Mouse (Mus musculus): ENCODE measurements around the gene Mad1l1. TPM values are rescaled to one million over a fixed set of nuclear protein-coding genes. Genes with fewer than 3 reads are reported as not detected.

Gene Mad1l1
- total RNA-seq, 2 experiments from 2014 or later: 4.8 to 22.4 TPM

- no peak for ATAC-seq (replicated peaks; ENCODE audit: low FRiP score, poor library complexity, severe bottlenecking)
These were observed 336.1 kb downstream of the Mad1l1 start for GRCm38 (mm10) chr5:139985073-139985746.

GRCm38 (mm10) chr5:139981976-139982375 lies 339.4 kb downstream of the Mad1l1 start:
- no peak for ATAC-seq (replicated peaks; ENCODE audit: low FRiP score, poor library complexity, severe bottlenecking)

- ATAC-seq (replicated peaks; ENCODE audit: low FRiP score, poor library complexity, severe bottlenecking): no peak
These were observed 342.0 kb downstream of the Mad1l1 start for GRCm38 (mm10) chr5:139979371-139979770.

- no peak for ATAC-seq (replicated peaks; ENCODE audit: low FRiP score, poor library complexity, severe bottlenecking)
These were observed 342.7 kb downstream of the Mad1l1 start for GRCm38 (mm10) chr5:139978525-139979276.

GRCm38 (mm10) chr5:139977476-139977875 lies 343.9 kb downstream of the Mad1l1 start:
- no peak for ATAC-seq (replicated peaks; ENCODE audit: low FRiP score, poor library complexity, severe bottlenecking)

GRCm38 (mm10) chr5:139976584-139976983 lies 344.8 kb downstream of the Mad1l1 start:
- ATAC-seq (replicated peaks; ENCODE audit: low FRiP score, poor library complexity, severe bottlenecking): no peak

- ATAC-seq (replicated peaks; ENCODE audit: low FRiP score, poor library complexity, severe bottlenecking): peak; percentile 61
These were observed 351.1 kb downstream of the Mad1l1 start for GRCm38 (mm10) chr5:139970186-139970631.

GRCm38 (mm10) chr5:139969151-139969948 lies 352.0 kb downstream of the Mad1l1 start:
- ATAC-seq (replicated peaks; ENCODE audit: low FRiP score, poor library complexity, severe bottlenecking): no peak

GRCm38 (mm10) chr5:139965596-139965995 lies 355.8 kb downstream of the Mad1l1 start:
- no peak for ATAC-seq (replicated peaks; ENCODE audit: low FRiP score, poor library complexity, severe bottlenecking)

- no peak for ATAC-seq (replicated peaks; ENCODE audit: low FRiP score, poor library complexity, severe bottlenecking)
These were observed 357.0 kb downstream of the Mad1l1 start for GRCm38 (mm10) chr5:139964391-139964790.

- no peak for ATAC-seq (replicated peaks; ENCODE audit: low FRiP score, poor library complexity, severe bottlenecking)
These were observed 361.6 kb downstream of the Mad1l1 start for GRCm38 (mm10) chr5:139959741-139960140.

Other genes starting within 250 kb of the Mad1l1 start
- 10.0 and 11.7 TPM in 2 replicates for gene Nudt1, start 104 bp upstream of the Mad1l1 start, total RNA-seq (2015; ENCODE audit: low replicate concordance)
- gene Nudt1, start 104 bp upstream of the Mad1l1 start, total RNA-seq (2017; ENCODE audit: low replicate concordance): 5.3 and 10.3 TPM in 2 replicates
- 2.5 TPM in 1 of 2 replicates, not detected in the other for gene Mrm2, start 10.3 kb upstream of the Mad1l1 start, total RNA-seq (2015; ENCODE audit: low replicate concordance)
- 0.42 and 1.7 TPM in 2 replicates for gene Mrm2, start 10.3 kb upstream of the Mad1l1 start, total RNA-seq (2017; ENCODE audit: low replicate concordance)
- 1.0 and 1.2 TPM in 2 replicates for gene Snx8, start 67.7 kb upstream of the Mad1l1 start, total RNA-seq (2015; ENCODE audit: low replicate concordance)
- gene Snx8, start 67.7 kb upstream of the Mad1l1 start, total RNA-seq (2017; ENCODE audit: low replicate concordance): 0.94 and 1.7 TPM in 2 replicates
- gene Eif3b, start 97.8 kb upstream of the Mad1l1 start, total RNA-seq (2015; ENCODE audit: low replicate concordance): 58.0 and 74.0 TPM in 2 replicates
- 17.0 and 37.8 TPM in 2 replicates for gene Eif3b, start 97.8 kb upstream of the Mad1l1 start, total RNA-seq (2017; ENCODE audit: low replicate concordance)
- gene Gm4869, start 124.1 kb upstream of the Mad1l1 start, total RNA-seq (2015; ENCODE audit: low replicate concordance): not detected in 2 replicates
- not detected in 2 replicates for gene Gm4869, start 124.1 kb upstream of the Mad1l1 start, total RNA-seq (2017; ENCODE audit: low replicate concordance)
- gene Chst12, start 184.0 kb upstream of the Mad1l1 start, total RNA-seq (2015; ENCODE audit: low replicate concordance): 28.8 and 30.2 TPM in 2 replicates
- 7.8 and 11.2 TPM in 2 replicates for gene Chst12, start 184.0 kb upstream of the Mad1l1 start, total RNA-seq (2017; ENCODE audit: low replicate concordance)
- not detected in 2 replicates for gene Grifin, start 243.5 kb upstream of the Mad1l1 start, total RNA-seq (2015; ENCODE audit: low replicate concordance)
- not detected in 2 replicates for gene Grifin, start 243.5 kb upstream of the Mad1l1 start, total RNA-seq (2017; ENCODE audit: low replicate concordance)